Mouse (Mus musculus): ENCODE results near the gene Timm13.

Gene Timm13

GRCm38 (mm10) chr10:80862305-80862704 is 38.5 kb downstream of the Timm13 start:
- no peak for DNase-seq (ENCODE audit: low read depth)

- DNase-seq (ENCODE audit: low read depth): no peak
Measured at GRCm38 (mm10) chr10:80858350-80858935, 42.3 kb downstream of the Timm13 start.

GRCm38 (mm10) chr10:80857848-80858247 is 42.9 kb downstream of the Timm13 start:
- DNase-seq (ENCODE audit: low read depth): no peak

- DNase-seq (ENCODE audit: low read depth): no peak
Measured at GRCm38 (mm10) chr10:80857386-80857785, 43.4 kb downstream of the Timm13 start.

- no peak for DNase-seq (ENCODE audit: low read depth)
Measured at GRCm38 (mm10) chr10:80856908-80857307, 43.9 kb downstream of the Timm13 start.

GRCm38 (mm10) chr10:80856267-80856666 is 44.5 kb downstream of the Timm13 start:
- DNase-seq (ENCODE audit: low read depth): peak; percentile 64

GRCm38 (mm10) chr10:80855749-80856073 is 45.1 kb downstream of the Timm13 start:
- DNase-seq (ENCODE audit: low read depth): no peak

- peak; percentile 90 for DNase-seq (ENCODE audit: low read depth)
Measured at GRCm38 (mm10) chr10:80854913-80855748, 45.6 kb downstream of the Timm13 start, which contains the start of the genes Lsm7 and Sppl2b. Gene Lsm7, minus strand, starts transcription at chr10:80855209. Gene Sppl2b, plus strand, starts transcription at chr10:80855275.

Data from fibroblast of lung, adult 2 months (primary cell).